Mouse (Mus musculus) MEL (cell line): Measurements from ENCODE around the gene Rpl3. TPM values are rescaled to one million over a fixed set of nuclear protein-coding genes. Genes with fewer than 3 reads are reported as not detected.

Experiments
- DNase-seq: peaks from one replicate; pipeline ENCODE4 v3.0.0; 2011; ENCODE audit warnings: low read depth, low spot score
- H3K27ac ChIP-seq: 2 replicates; pipeline ENCODE4 v1.5.1; 2012; ENCODE audit warnings: low read depth, mild to moderate bottlenecking, control low read depth, low read length, moderate library complexity; ENCODE audit not compliant: control insufficient read depth
- H3K27me3 ChIP-seq, 2 experiments: fragments of 150-350 bp in 1 of 2; sonication (generic) in 1 of 2; 2 replicates each; pipeline ENCODE4 v1.6.1; 2012; ENCODE audit warnings: low read length in 2 of 2, mild to moderate bottlenecking in 2 of 2, improper control_type of control experiment in 1 of 2, moderate library complexity in 1 of 2; ENCODE audit not compliant: insufficient read depth in 2 of 2, control insufficient read depth in 1 of 2
- H3K36me3 ChIP-seq, 2 experiments: 2 replicates each; pipeline ENCODE4 v1.6.1; 2012 to 2014; ENCODE audit warnings: low read length in 2 of 2, improper control_type of control experiment in 1 of 2, inconsistent platforms in 1 of 2, mild to moderate bottlenecking in 1 of 2; ENCODE audit not compliant: insufficient read depth in 2 of 2, control insufficient read depth in 1 of 2
- H3K4me1 ChIP-seq, 2 experiments: fragments of 150-350 bp in 1 of 2; sonication (generic) in 1 of 2; 2 replicates each; pipeline ENCODE4 v1.6.1; 2012; ENCODE audit warnings: low read length in 2 of 2, improper control_type of control experiment in 1 of 2, mild to moderate bottlenecking in 1 of 2; ENCODE audit not compliant: insufficient read depth in 2 of 2, control insufficient read depth in 1 of 2
- H3K4me3 ChIP-seq, 2 experiments: fragments of 150-350 bp in 1 of 2; sonication (generic) in 1 of 2; 2 replicates each; pipeline ENCODE4 v1.5.1; 2012; ENCODE audit warnings: low read depth in 2 of 2, low read length in 2 of 2, mild to moderate bottlenecking in 2 of 2, moderate library complexity in 2 of 2, control low read depth in 1 of 2, improper control_type of control experiment in 1 of 2; ENCODE audit not compliant: control insufficient read depth in 1 of 2, insufficient read depth in 1 of 2
- H3K79me2 ChIP-seq: 2 replicates; pipeline ENCODE4 v1.6.1; 2012; ENCODE audit warnings: mild to moderate bottlenecking, low read length, moderate library complexity; ENCODE audit not compliant: control insufficient read depth, poor library complexity, insufficient read depth
- H3K9ac ChIP-seq: 2 replicates; pipeline ENCODE4 v1.6.1; 2012; ENCODE audit warnings: low read depth, mild to moderate bottlenecking, control low read depth, low read length, moderate library complexity; ENCODE audit not compliant: control insufficient read depth, poor library complexity, severe bottlenecking
- H3K9me3 ChIP-seq: fragments of 150-350 bp; sonication (generic); replicated peaks from 2 replicates; pipeline ENCODE4 v1.6.1; 2012; ENCODE audit warnings: mild to moderate bottlenecking, low read length, improper control_type of control experiment, moderate library complexity; ENCODE audit not compliant: insufficient read depth
- BHLHE40 ChIP-seq: IDR thresholded peaks from 2 replicates; pipeline ENCODE4 v1.6.1; 2012; ENCODE audit warnings: low read depth, mild to moderate bottlenecking, inconsistent platforms, low read length, improper control_type of control experiment, borderline replicate concordance
- CHD2 ChIP-seq: IDR thresholded peaks from 2 replicates; pipeline ENCODE4 v1.6.1; 2011; ENCODE audit warnings: low read length, improper control_type of control experiment
- CTCF ChIP-seq, 3 experiments: IDR thresholded peaks in 2 of 3; conservative IDR thresholded peaks in 1 of 3; 2 replicates each; pipeline ENCODE4 v1.5.1; 2011 to 2012; ENCODE audit warnings: low read length in 3 of 3, low read depth in 2 of 3, mild to moderate bottlenecking in 2 of 3, improper control_type of control experiment in 1 of 3, inconsistent platforms in 1 of 3, mixed read lengths in 1 of 3, moderate library complexity in 1 of 3; ENCODE audit not compliant: control insufficient read depth in 1 of 3, insufficient read depth in 1 of 3, poor library complexity in 1 of 3, severe bottlenecking in 1 of 3
- E2F4 ChIP-seq: IDR thresholded peaks from 2 replicates; pipeline ENCODE4 v1.6.1; 2011; ENCODE audit warnings: low read depth, low read length, improper control_type of control experiment, borderline replicate concordance
- ETS1 ChIP-seq: IDR thresholded peaks from 2 replicates; pipeline ENCODE4 v1.6.1; 2012; ENCODE audit warnings: low read depth, mild to moderate bottlenecking, inconsistent platforms, low read length, improper control_type of control experiment, moderate library complexity
- GABPA ChIP-seq: IDR thresholded peaks from 2 replicates; pipeline ENCODE4 v1.6.1; 2012; ENCODE audit warnings: low read depth, mild to moderate bottlenecking, inconsistent platforms, low read length, improper control_type of control experiment, moderate library complexity
- GATA1 ChIP-seq: IDR thresholded peaks from 2 replicates; pipeline ENCODE4 v1.6.1; 2011; ENCODE audit warnings: low read depth, low read length, improper control_type of control experiment
- JUND ChIP-seq: IDR thresholded peaks from 2 replicates; pipeline ENCODE4 v1.6.1; 2011; ENCODE audit warnings: low read depth, mild to moderate bottlenecking, improper control_type of control experiment, low read length
- MAX ChIP-seq: IDR thresholded peaks from 2 replicates; pipeline ENCODE4 v1.6.1; 2011; ENCODE audit warnings: low read length, improper control_type of control experiment
- MAZ ChIP-seq: IDR thresholded peaks from 2 replicates; pipeline ENCODE4 v1.6.1; 2012; ENCODE audit warnings: low read depth, mild to moderate bottlenecking, inconsistent platforms, low read length, improper control_type of control experiment
- MEF2A ChIP-seq: IDR thresholded peaks from 2 replicates; pipeline ENCODE4 v1.6.1; 2014; ENCODE audit warnings: low read depth, mild to moderate bottlenecking, inconsistent platforms, low read length, improper control_type of control experiment; ENCODE audit not compliant: poor library complexity, insufficient replicate concordance, severe bottlenecking; ENCODE audit errors: extremely low read depth
- MYB ChIP-seq: IDR thresholded peaks from 2 replicates; pipeline ENCODE4 v1.6.1; 2011; ENCODE audit warnings: mild to moderate bottlenecking, low read depth, low read length, improper control_type of control experiment
- NELFE ChIP-seq: IDR thresholded peaks from 2 replicates; pipeline ENCODE4 v1.6.1; 2011; ENCODE audit warnings: low read depth, low read length, improper control_type of control experiment
- NRF1 ChIP-seq: IDR thresholded peaks from 2 replicates; pipeline ENCODE4 v1.6.1; 2014; ENCODE audit warnings: low read depth, mild to moderate bottlenecking, inconsistent platforms, low read length, improper control_type of control experiment, moderate library complexity; ENCODE audit not compliant: poor library complexity, insufficient read depth, severe bottlenecking
- POLR2A ChIP-seq, 2 experiments: IDR thresholded peaks; 2 replicates each; pipeline ENCODE4 v1.6.1; 2011 to 2012; ENCODE audit warnings: low read length in 2 of 2, mild to moderate bottlenecking in 2 of 2, control low read depth in 1 of 2, improper control_type of control experiment in 1 of 2, low read depth in 1 of 2, moderate library complexity in 1 of 2; ENCODE audit not compliant: control insufficient read depth in 1 of 2, insufficient read depth in 1 of 2, poor library complexity in 1 of 2
- POLR2AphosphoS2 ChIP-seq: IDR thresholded peaks from 2 replicates; pipeline ENCODE4 v1.6.1; 2011; ENCODE audit warnings: low read length, improper control_type of control experiment
- POLR2AphosphoS5 ChIP-seq: IDR thresholded peaks from 2 replicates; pipeline ENCODE4 v1.6.1; 2012; ENCODE audit warnings: low read depth, borderline replicate concordance, mild to moderate bottlenecking, inconsistent platforms, low read length, moderate library complexity, mixed read lengths
- RAD21 ChIP-seq: IDR thresholded peaks from 2 replicates; pipeline ENCODE4 v1.6.1; 2011; ENCODE audit warnings: mild to moderate bottlenecking, low read depth, low read length, improper control_type of control experiment
- RCOR1 ChIP-seq: IDR thresholded peaks from 2 replicates; pipeline ENCODE4 v1.6.1; 2012; ENCODE audit warnings: low read depth, mild to moderate bottlenecking, inconsistent platforms, low read length, improper control_type of control experiment
- SMC3 ChIP-seq: IDR thresholded peaks from 2 replicates; pipeline ENCODE4 v1.6.1; 2011; ENCODE audit warnings: low read depth, low read length, improper control_type of control experiment
- TCF12 ChIP-seq: IDR thresholded peaks from 2 replicates; pipeline ENCODE4 v1.6.1; 2014; ENCODE audit warnings: low read depth, mild to moderate bottlenecking, inconsistent platforms, low read length, improper control_type of control experiment, moderate library complexity
- ZKSCAN1 ChIP-seq: IDR thresholded peaks from 2 replicates; pipeline ENCODE4 v1.6.1; 2012; ENCODE audit warnings: low read depth, mild to moderate bottlenecking, inconsistent platforms, low read length, improper control_type of control experiment, moderate library complexity
- ZNF384 ChIP-seq: IDR thresholded peaks from 2 replicates; pipeline ENCODE4 v1.6.1; 2012; ENCODE audit warnings: low read depth, mild to moderate bottlenecking, inconsistent platforms, low read length, improper control_type of control experiment
- polyA plus RNA-seq, 2 experiments: library from polyadenylated mRNA; stranded (reverse) in 1 of 2; unstranded in 1 of 2; fragments of >175 nt in 1 of 2; fragments of >200 nt in 1 of 2; gene quantifications; 2 replicates each; pipeline versions ENCODE4 v1.2.1 to v1.2.4; 2012; ENCODE audit warnings: low replicate concordance in 2 of 2, low read depth in 1 of 2; ENCODE audit not compliant: insufficient read length in 2 of 2, insufficient read depth in 1 of 2, missing spikeins in 1 of 2
- total RNA-seq: library from RNA; depleted of rRNA; stranded (reverse); fragments of 300-350 nt; gene quantifications from 2 replicates; pipeline ENCODE4 v1.2.3, GENCODE M21; 2012

The Rpl3 gene
- total and polyA plus RNA-seq, 3 experiments = 543 to 1,686 (median 1,096) TPM

- no peaks in the 10 kb centered on the region for H3K27me3 ChIP-seq
- no peak overlapping the region for H3K4me3 ChIP-seq
- TF ChIP-seq MAX (no peak), TCF12 (no peak), NELFE (no peak), RCOR1 (0 out of 2 replicates have a peak, but pooled peaks have one; percentile 4), MEF2A (no peak), JUND (no peak), BHLHE40 (no peak), GATA1 (no peak), ZKSCAN1 (no peak), POLR2AphosphoS2 (no peak), CTCF (IDR thresholded peaks at IDR 0.05 in 2 of 3, conservative IDR thresholded peaks at IDR 0.05 in 1 of 3; ENCODE audit: control insufficient read depth in 1 of 3, insufficient read depth in 1 of 3, low read depth in 2 of 3, low read length in 3 of 3, poor library complexity in 1 of 3, severe bottlenecking in 1 of 3) (no peak), MYB (0 out of 2 replicates have a peak, but pooled peaks have one; percentile 1), NRF1 (no peak), ETS1 (no peak), SMC3 (no peak), E2F4 (0 out of 2 replicates have a peak, but pooled peaks have one; percentile 5), RAD21 (no peak), ZNF384 (no peak), CHD2 (no peak), GABPA (no peak), POLR2AphosphoS5 (peak; percentile 10; the same call in 1 of the 2 replicates), MAZ (no peak), POLR2A (IDR thresholded peaks at IDR 0.05; ENCODE audit: control insufficient read depth in 1 of 2, insufficient read depth in 1 of 2, low read depth in 1 of 2, low read length in 2 of 2, poor library complexity in 1 of 2) (no peak)
- H3K79me2 ChIP-seq = peaks cover 16% of the 10 kb centered on the region
- peaks cover 3 to 15% of the 10 kb centered on the region in 2 experiments; a peak in 3 of 4 replicates for H3K36me3 ChIP-seq
- no peak overlapping the region for H3K9ac ChIP-seq
- no peaks in the 10 kb centered on the region for H3K9me3 ChIP-seq
- no peaks in the 10 kb centered on the region for H3K4me1 ChIP-seq
- DNase-seq = no peak
- peak overlapping the region; percentile 11; the same call in 1 of the 2 replicates for H3K27ac ChIP-seq
These were observed 16.3 kb downstream of the Rpl3 start for GRCm38 (mm10) chr15:80075374-80075694.
